Mouse (Mus musculus): Measurements from ENCODE around the gene Mamdc4. TPM values are rescaled to one million over a fixed set of nuclear protein-coding genes. Genes with fewer than 3 reads are reported as not detected.

Mamdc4 gene
- polyA plus RNA-seq, 1 experiment from 2014 or later: 1.4 TPM

DNA sequence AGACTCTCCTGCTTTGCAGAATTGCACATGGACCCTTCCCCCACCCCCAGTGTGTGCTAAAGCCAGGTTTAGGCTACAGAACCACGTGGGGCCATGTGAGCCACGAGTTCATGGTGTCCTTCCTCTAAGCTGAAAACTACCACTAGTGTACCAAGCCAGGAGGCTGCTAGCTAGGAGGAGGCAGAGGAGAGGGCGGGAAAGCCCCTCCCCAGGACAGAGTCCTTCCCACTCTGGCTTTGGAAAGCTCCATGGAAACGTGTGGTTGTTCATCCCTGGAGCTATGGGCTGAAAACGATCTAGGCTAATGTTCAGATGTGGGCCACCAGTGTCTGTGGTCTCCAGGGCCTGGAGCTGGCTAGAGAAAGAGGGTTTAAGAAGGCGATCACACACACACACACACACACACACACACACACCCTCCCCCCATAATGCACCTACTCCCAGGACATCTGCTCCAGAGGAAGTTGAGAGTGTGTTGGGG is 6.0 kb upstream of the Mamdc4 start:
- H3K4me2 ChIP-seq (ENCODE audit: low read depth, low read length): peak overlapping the region; percentile 64; the same call in 1 of the 2 replicates
- H3K9me3 ChIP-seq (ENCODE audit: control insufficient read depth, low read length): no peaks in the 10 kb centered on the region
- H3K9ac ChIP-seq (ENCODE audit: low read depth, low read length): no peak overlapping the region
- H3K36me3 ChIP-seq (ENCODE audit: control insufficient read depth, insufficient read depth, low read length): peaks cover 31% of the 10 kb centered on the region
- H3K4me1 ChIP-seq (ENCODE audit: control insufficient read depth, insufficient read depth, low read length): peaks cover 20% of the 10 kb centered on the region
- WGBS: 36% methylated on average over 6 of the region's 6 CpGs
- no peak overlapping the region for H3K27ac ChIP-seq (replicated peaks; ENCODE audit: low read depth, low read length)
- peaks cover 50% of the 10 kb centered on the region for H3K27me3 ChIP-seq (replicated peaks; ENCODE audit: control insufficient read depth, insufficient read depth, low read length)
- DNase-seq (ENCODE audit: low spot score) (no peak), ATAC-seq (ENCODE audit: low read depth) (no peak)
- H3K4me3 ChIP-seq (ENCODE audit: low read depth, low read length): peak overlapping the region; percentile 35

DNA sequence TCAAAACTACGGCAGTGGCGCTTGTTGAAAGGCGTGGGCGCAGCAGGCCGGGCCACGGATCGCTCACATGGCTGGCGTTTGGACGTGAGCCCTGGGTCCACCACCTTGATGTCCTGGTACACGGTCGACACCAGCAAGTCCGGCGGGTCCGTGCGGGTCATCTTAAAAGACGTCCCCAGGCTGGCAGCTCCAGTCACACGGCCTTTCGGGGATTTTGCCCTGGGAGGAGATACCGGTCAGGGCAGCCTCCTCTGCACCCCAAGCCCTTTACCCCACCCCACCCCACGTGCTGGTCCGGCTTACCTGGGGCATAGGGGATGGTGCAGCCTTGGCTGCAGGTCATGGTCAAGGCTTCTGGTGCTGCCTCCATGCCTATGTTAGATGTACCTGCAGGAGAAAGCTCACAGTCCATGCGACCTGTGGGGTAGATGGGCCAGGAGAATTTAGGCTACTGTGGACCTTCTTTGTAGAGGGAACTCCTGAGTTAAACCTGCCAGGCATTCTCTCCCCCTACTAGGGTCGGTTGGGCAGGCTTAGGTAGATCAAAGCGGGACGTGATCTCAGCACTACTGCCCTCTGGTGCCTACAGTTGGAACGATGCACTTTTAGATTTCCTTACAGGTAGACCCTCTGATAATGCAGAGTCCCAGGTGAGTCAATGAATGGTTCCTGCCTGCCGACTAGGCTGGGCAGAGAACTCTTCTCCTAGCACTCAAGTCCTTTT is 5.3 kb upstream of the Mamdc4 start:
- H3K27me3 ChIP-seq (replicated peaks; ENCODE audit: control insufficient read depth, insufficient read depth, low read length): peaks cover 50% of the 10 kb centered on the region
- peaks cover 23% of the 10 kb centered on the region for H3K4me1 ChIP-seq (ENCODE audit: control insufficient read depth, insufficient read depth, low read length)
- ATAC-seq (ENCODE audit: low read depth): no peak
- H3K36me3 ChIP-seq (ENCODE audit: control insufficient read depth, insufficient read depth, low read length): peaks cover 24% of the 10 kb centered on the region
- WGBS: 5% methylated on average over 25 of the region's 27 CpGs
- no peaks in the 10 kb centered on the region for H3K9me3 ChIP-seq (ENCODE audit: control insufficient read depth, low read length)
- peak overlapping the region; percentile 38; the same call in 1 of the 2 replicates for H3K9ac ChIP-seq (ENCODE audit: low read depth, low read length)
- H3K4me3 ChIP-seq (ENCODE audit: low read depth, low read length): peak overlapping the region; percentile 25
- H3K4me2 ChIP-seq (ENCODE audit: low read depth, low read length): peak overlapping the region; percentile 35
- DNase-seq (ENCODE audit: low spot score): peak; percentile 46
- H3K27ac ChIP-seq (replicated peaks; ENCODE audit: low read depth, low read length): no peak overlapping the region

DNA sequence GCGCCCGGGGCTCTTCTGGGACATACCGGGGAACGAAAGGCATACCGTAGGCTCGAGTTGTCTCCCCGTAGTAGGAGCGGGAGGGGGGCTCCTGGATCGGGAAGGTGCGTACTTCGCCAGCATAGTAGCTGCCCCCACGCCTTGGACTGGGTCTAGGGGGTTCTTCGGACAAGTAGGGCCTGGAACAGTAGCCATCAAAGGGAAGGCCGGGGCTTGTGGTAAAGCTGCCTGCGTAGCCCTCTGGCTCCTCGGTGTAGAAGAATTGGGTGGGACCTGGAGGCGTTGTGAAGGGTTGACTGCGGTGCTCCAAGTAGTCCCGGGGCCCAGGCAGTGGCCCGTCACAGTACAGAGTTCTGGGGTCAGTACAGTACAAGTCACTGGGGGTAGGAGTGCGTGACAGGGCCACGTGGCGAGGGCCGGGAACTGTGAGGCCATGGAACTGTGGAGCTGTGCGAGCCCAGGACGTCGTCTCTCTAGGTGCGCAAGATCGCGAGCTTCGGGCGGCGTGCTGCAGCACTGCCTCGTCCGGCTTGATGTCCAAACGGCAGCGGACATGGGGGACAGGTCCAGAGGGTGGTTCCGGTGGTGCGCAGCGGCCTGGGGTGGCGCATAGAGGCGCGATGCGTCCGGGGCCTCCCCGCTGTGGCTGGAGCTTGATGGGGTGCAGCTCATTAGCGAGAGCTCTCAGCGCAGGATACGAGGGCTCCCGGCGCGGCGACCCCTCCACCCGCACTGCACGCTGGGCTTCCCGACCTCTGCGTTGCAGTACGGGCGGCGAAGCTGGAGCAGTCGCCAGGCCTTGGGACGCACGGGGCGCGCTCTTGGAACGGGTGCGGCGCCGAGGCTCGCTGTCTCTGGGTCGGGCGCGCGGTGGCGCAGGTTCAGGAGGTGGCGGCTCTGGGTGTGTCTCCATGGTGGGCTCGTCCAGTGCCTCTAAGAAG is 4.4 kb upstream of the Mamdc4 start:
- 9% methylated on average over 43 of the region's 77 CpGs for WGBS

DNA sequence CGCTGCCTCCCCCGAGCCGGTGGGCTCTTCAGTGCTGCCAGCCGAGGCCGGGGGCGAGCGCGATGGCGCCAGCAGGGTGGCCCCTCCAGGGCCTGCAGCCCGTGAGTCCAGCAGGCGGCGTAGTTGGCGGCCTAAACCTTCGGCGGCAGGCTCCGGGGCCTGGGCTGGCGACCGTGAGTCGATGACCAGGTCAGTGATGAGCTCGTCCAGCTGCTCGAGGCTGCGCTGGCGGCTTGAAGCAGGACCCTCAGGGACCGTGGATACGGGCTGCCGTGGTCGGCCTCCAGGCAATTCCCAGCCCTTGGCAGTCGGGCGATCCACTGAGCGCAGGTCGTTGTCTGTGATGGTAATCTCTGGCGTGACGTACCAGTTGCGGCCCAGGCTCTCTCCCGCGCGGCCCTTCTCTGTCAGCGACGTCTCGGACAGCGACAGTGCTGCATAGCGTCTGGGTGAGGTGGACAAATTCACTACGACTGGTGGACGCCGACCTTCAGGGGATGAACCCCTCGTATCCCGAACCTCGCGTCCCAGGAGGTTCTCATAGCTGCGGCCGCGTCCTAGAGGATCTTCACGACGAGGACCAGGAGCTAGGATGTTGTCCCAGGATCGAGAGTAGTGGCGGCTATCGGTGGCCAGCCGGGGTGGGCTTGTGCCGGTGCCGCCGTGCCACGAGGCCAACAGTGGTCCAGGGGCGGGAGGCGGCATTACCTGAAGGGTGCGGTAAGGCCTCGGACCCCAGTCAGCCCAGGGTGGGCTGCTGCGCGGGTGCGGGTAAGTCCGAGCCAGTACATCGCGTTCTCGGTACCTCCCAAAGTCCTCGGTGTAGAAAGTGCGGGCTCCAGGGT is 3.5 kb upstream of the Mamdc4 start:
- no peak overlapping the region for H3K27ac ChIP-seq (replicated peaks; ENCODE audit: low read depth, low read length)
- H3K4me3 ChIP-seq (ENCODE audit: low read depth, low read length): peak overlapping the region; percentile 26
- ATAC-seq (ENCODE audit: low read depth) (no peak), DNase-seq (ENCODE audit: low spot score) (no peak)
- WGBS: 8% methylated on average over 46 of the region's 75 CpGs
- peaks cover 50% of the 10 kb centered on the region for H3K27me3 ChIP-seq (replicated peaks; ENCODE audit: control insufficient read depth, insufficient read depth, low read length)
- peaks cover 9% of the 10 kb centered on the region for H3K36me3 ChIP-seq (ENCODE audit: control insufficient read depth, insufficient read depth, low read length)
- no peaks in the 10 kb centered on the region for H3K9me3 ChIP-seq (ENCODE audit: control insufficient read depth, low read length)
- H3K4me1 ChIP-seq (ENCODE audit: control insufficient read depth, insufficient read depth, low read length): peaks cover 33% of the 10 kb centered on the region
- H3K4me2 ChIP-seq (ENCODE audit: low read depth, low read length): peak overlapping the region; percentile 46
- H3K9ac ChIP-seq (ENCODE audit: low read depth, low read length): peak overlapping the region; percentile 45; the same call in 1 of the 2 replicates

More for the DNA sequence above, 4.4 kb upstream of the Mamdc4 start:
- peaks cover 50% of the 10 kb centered on the region for H3K27me3 ChIP-seq (replicated peaks; ENCODE audit: control insufficient read depth, insufficient read depth, low read length)
- peaks cover 24% of the 10 kb centered on the region for H3K4me1 ChIP-seq (ENCODE audit: control insufficient read depth, insufficient read depth, low read length)
- peak overlapping the region; percentile 38; the same call in 1 of the 2 replicates for H3K9ac ChIP-seq (ENCODE audit: low read depth, low read length)
- H3K36me3 ChIP-seq (ENCODE audit: control insufficient read depth, insufficient read depth, low read length): peaks cover 15% of the 10 kb centered on the region
- peak overlapping the region; percentile 46 for H3K4me2 ChIP-seq (ENCODE audit: low read depth, low read length)
- H3K9me3 ChIP-seq (ENCODE audit: control insufficient read depth, low read length): no peaks in the 10 kb centered on the region
- H3K4me3 ChIP-seq (ENCODE audit: low read depth, low read length): peak overlapping the region; percentile 26
- H3K27ac ChIP-seq (replicated peaks; ENCODE audit: low read depth, low read length): no peak overlapping the region
- no peak for ATAC-seq (ENCODE audit: low read depth)
- DNase-seq (ENCODE audit: low spot score): no peak

DNA sequence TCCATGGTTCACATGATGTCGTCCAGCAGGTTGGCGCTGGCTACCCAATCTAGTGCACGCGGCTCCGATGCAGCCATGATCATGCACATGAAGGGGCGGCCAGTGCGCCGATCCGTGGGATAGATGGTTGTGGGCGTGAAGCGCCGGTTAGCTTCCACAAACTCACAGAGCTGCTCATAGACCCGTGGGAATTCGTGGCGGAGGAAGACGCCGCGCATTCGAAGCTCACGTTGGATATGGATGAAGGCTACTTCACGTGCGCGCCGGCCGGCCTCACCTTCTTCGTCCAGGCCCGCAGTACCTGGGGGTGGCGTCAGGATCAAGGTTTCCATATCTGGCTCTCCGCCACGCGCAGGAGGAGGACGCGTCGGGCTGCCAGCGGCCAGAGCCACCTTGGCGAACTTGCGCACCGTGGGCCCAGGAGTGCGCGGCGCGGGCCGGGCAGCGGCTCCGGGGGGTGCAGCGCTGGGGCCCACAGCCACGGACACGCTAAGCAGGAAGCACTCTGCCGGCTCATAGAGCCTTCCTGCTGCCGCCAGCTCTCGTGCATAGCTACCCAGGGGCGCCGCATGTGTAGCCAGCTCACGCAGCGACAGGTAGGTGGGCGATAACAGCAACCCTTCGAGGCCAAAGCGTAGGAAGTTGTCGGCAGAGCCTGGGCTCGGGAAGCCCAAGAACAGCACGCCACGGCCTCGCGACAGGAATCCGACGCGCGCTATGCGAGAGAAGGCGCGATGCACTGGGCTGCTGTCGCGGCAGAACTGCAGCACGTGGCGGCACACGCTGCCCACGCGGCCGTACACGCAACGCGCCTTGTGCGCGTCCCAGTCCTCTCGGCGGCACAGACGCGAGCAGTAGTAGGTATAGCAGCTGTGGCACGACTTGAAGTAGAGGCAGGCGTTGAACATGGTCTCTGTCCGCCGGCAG is 2.6 kb upstream of the Mamdc4 start:
- Histone ChIP-seq H3K4me3 (ENCODE audit: low read depth, low read length) (peak overlapping the region; percentile 26), H3K36me3 (ENCODE audit: control insufficient read depth, insufficient read depth, low read length) (0 out of 2 replicates have a peak, but pooled peaks cover 6% of the 10 kb centered on the region), H3K27ac (replicated peaks; ENCODE audit: low read depth, low read length) (no peak overlapping the region), H3K27me3 (replicated peaks; ENCODE audit: control insufficient read depth, insufficient read depth, low read length) (peaks cover 50% of the 10 kb centered on the region), H3K4me1 (ENCODE audit: control insufficient read depth, insufficient read depth, low read length) (peaks cover 32% of the 10 kb centered on the region), H3K9ac (ENCODE audit: low read depth, low read length) (peak overlapping the region; percentile 45; the same call in 1 of the 2 replicates), H3K9me3 (ENCODE audit: control insufficient read depth, low read length) (no peaks in the 10 kb centered on the region), H3K4me2 (ENCODE audit: low read depth, low read length) (peak overlapping the region; percentile 46)
- no peak for DNase-seq (ENCODE audit: low spot score)
- ATAC-seq (ENCODE audit: low read depth): no peak
- 15% methylated on average over 77 of the region's 92 CpGs for WGBS

DNA sequence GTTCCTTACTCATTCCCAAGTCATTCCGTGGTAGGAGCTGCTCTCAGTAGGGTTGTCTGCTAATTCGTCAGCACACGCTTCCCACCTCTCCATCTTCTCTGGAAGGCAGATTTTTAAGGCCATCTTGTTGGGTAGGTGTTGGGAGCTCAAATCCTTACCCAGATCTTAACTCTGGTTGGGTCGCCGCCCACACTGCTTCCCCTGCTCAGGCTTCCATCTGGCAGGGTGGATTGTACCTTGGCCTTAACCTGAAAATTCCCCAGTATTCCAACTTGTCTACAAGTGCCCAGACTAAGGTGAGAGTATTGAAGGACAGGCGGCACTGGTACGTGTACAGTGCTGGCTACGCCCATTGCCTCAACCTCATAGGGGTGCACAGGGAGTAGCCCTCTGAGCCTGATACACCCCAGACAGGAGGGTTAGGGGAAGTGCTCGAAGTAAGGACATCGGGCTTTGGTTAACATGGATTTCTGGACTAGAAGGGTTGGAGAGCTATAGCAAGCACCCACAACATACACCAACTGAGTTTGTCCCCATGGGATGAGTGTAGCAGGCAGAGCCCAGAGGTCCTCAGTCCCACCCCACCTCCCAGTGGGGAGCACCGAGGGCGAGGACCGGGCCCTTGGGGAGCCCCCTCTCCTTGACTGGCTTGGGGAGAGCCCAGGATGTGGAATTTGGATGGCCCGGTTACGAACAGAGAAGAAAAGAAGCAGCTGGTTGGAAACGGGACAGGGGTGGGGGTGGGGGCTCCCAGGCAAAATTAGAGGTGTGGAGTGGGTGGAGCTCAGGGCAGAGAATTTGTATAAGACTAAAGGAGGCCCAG is 1.6 kb upstream of the Mamdc4 start:
- Histone ChIP-seq H3K4me1 (ENCODE audit: control insufficient read depth, insufficient read depth, low read length) (peaks cover 32% of the 10 kb centered on the region), H3K36me3 (ENCODE audit: control insufficient read depth, insufficient read depth, low read length) (peaks cover 11% of the 10 kb centered on the region; the same call in 1 of the 2 replicates), H3K27ac (replicated peaks; ENCODE audit: low read depth, low read length) (no peak overlapping the region), H3K27me3 (replicated peaks; ENCODE audit: control insufficient read depth, insufficient read depth, low read length) (peaks cover 50% of the 10 kb centered on the region), H3K4me3 (ENCODE audit: low read depth, low read length) (no peak overlapping the region), H3K4me2 (ENCODE audit: low read depth, low read length) (peak overlapping the region; percentile 91; the same call in 1 of the 2 replicates), H3K9me3 (ENCODE audit: control insufficient read depth, low read length) (no peaks in the 10 kb centered on the region), H3K9ac (ENCODE audit: low read depth, low read length) (no peak overlapping the region)
- DNase-seq (ENCODE audit: low spot score) (no peak), ATAC-seq (ENCODE audit: low read depth) (no peak)
- 77% methylated on average over 16 of the region's 16 CpGs for WGBS
